21 mouse cellular contexts compared by ENCODE assay signal in the genomic region with DNA sequence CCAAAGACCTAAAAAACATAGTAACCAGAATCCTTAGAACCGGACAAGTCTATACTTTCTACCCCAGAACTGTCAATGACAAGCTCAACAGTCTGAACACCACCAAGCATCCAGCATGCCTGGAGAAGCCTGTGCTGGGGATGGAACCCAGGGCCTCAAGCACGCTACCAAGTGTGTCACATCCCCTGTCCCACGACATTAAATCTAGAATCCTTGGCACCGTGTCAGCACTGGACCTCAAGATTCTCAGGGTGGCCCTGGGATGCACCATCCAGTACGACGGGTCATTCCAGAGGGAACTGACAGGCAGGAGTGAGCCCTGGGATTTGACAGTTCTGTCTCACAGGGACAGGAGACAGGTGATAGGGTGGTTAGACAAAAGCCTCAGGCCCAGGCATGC. TPM values are rescaled to one million over a fixed set of nuclear protein-coding genes. Genes with fewer than 3 reads are reported as not detected.
DNase-seq lines count a peak whose midpoint lies in the region; ATAC-seq and TF ChIP-seq lines count a peak whose summit lies in the region.
"Had no signal": no experiment of that assay in that cellular context is flagged by ENCODE, and none has a peak within 500 bp of the region (broad histone marks: within the 10 kb centered on the region; RNA-seq: fewer than 3 reads in every experiment).

No protein-coding gene starts in this region.

- 85% methylated on average over 6 of the region's 6 CpGs for WGBS in heart, adult 2 months
- WGBS in hindbrain, embryonic 13.5 days: 92% methylated on average over 6 of the region's 6 CpGs
- WGBS in hindbrain, postnatal 0 days: 92% methylated on average over 6 of the region's 6 CpGs
- 86% methylated on average over 6 of the region's 6 CpGs for WGBS in stomach, postnatal 0 days

- peaks cover 4% of the 10 kb centered on the region for H3K4me1 ChIP-seq in heart, adult 2 months (ENCODE audit: control insufficient read depth, insufficient read depth, low read length)
- peaks cover 15% of the 10 kb centered on the region for H3K4me1 ChIP-seq in hindbrain, embryonic 13.5 days (replicated peaks)
- no peaks in the 10 kb centered on the region for H3K4me1 ChIP-seq in hindbrain, postnatal 0 days (ENCODE audit: insufficient read depth, low read length)
- no peaks in the 10 kb centered on the region for H3K4me1 ChIP-seq in stomach, postnatal 0 days (replicated peaks; ENCODE audit: control insufficient read depth, insufficient read depth)

- no peak overlapping the region for H3K4me3 ChIP-seq in heart, adult 2 months
- H3K4me3 ChIP-seq in hindbrain, embryonic 13.5 days: no peak overlapping the region
- no peak overlapping the region for H3K4me3 ChIP-seq in hindbrain, postnatal 0 days (ENCODE audit: low read length)
- H3K4me3 ChIP-seq in stomach, postnatal 0 days (ENCODE audit: low read depth, low read length): no peak overlapping the region

- intact Hi-C loops in heart, adult 2 months (cut with DNase I): loop anchor here (2.0 kb wide), 1 partner anchor 21 kb away; no protein-coding TSS in a partner anchor

- peak; percentile 83 for DNase-seq in heart, adult 11 months
- no peak for DNase-seq in heart, adult 2 months
- no peak for DNase-seq in hindbrain, postnatal 0 days (ENCODE audit: low spot score)
- peak; percentile 12 for DNase-seq in stomach, postnatal 0 days (ENCODE audit: low spot score)
- no peak for DNase-seq in layer of hippocampus, adult 18-20 months (ENCODE audit: low spot score in 2 of 2)
- DNase-seq: adrenal gland, adult 2 months; adrenal gland, adult 8-10 months; adrenal gland, postnatal 10 days; adrenal gland, postnatal 14 days; adrenal gland, postnatal 25 days; adrenal gland, postnatal 36 days; B cell, adult 2 months; cerebellum, adult 11 months; cerebellum, adult 11-12 months; cerebellum, adult 18-20 months had no signal

- no peak overlapping the region for H3K27ac ChIP-seq in heart, adult 2 months
- H3K27ac ChIP-seq in hindbrain, embryonic 13.5 days: no peak overlapping the region
- no peak overlapping the region for H3K27ac ChIP-seq in hindbrain, postnatal 0 days
- H3K27ac ChIP-seq in stomach, postnatal 0 days (replicated peaks): no peak overlapping the region

- H3K36me3 ChIP-seq in heart, adult 2 months (ENCODE audit: control insufficient read depth, insufficient read depth, low read length): no peaks in the 10 kb centered on the region
- H3K36me3 ChIP-seq in hindbrain, embryonic 13.5 days: peaks cover 86% of the 10 kb centered on the region
- H3K36me3 ChIP-seq in hindbrain, postnatal 0 days (ENCODE audit: insufficient read depth, low read length): peaks cover 76% of the 10 kb centered on the region
- H3K36me3 ChIP-seq in stomach, postnatal 0 days (ENCODE audit: control insufficient read depth, insufficient read depth, low read length): peaks cover 54% of the 10 kb centered on the region

- ATAC-seq in hindbrain, embryonic 13.5 days (ENCODE audit: low FRiP score): no peak
- ATAC-seq in hindbrain, postnatal 0 days: no peak
- ATAC-seq in stomach, postnatal 0 days (ENCODE audit: low FRiP score, low TSS enrichment): no peak
- ATAC-seq: activated CD4-positive, CD25-positive, alpha-beta regulatory T cell, adult 4 months; CD4-positive, CD25-positive, alpha-beta regulatory T cell, adult 4 months; Patski had no signal

- H3K9me3 ChIP-seq in hindbrain, embryonic 13.5 days: no peaks in the 10 kb centered on the region
- no peaks in the 10 kb centered on the region for H3K9me3 ChIP-seq in hindbrain, postnatal 0 days (ENCODE audit: low read length)
- H3K9me3 ChIP-seq in stomach, postnatal 0 days (ENCODE audit: control insufficient read depth, low read length): no peaks in the 10 kb centered on the region
- H3K9me3 ChIP-seq: G1E had no signal

- no peak for TF ChIP-seq CTCF in heart, adult 2 months (IDR thresholded peaks at IDR 0.05)
- TF ChIP-seq CTCF in hindbrain, postnatal 0 days (IDR thresholded peaks at IDR 0.05; ENCODE audit: low read depth): no peak
- TF ChIP-seq CTCF in stomach, postnatal 0 days (IDR thresholded peaks at IDR 0.05; ENCODE audit: low read depth): no peak

- no peak for TF ChIP-seq EP300 in heart, adult 2 months (IDR thresholded peaks at IDR 0.05; ENCODE audit: insufficient read depth, low read depth, low read length)
- TF ChIP-seq EP300 in stomach, postnatal 0 days (optimal IDR thresholded peaks at IDR 0.05): no peak

- H3K9ac ChIP-seq in heart, adult 2 months (ENCODE audit: low read depth, low read length): no peak overlapping the region
- H3K9ac ChIP-seq in hindbrain, embryonic 13.5 days: 0 out of 2 replicates have a peak overlapping the region, but pooled peaks have one; percentile 13
- no peak overlapping the region for H3K9ac ChIP-seq in hindbrain, postnatal 0 days (replicated peaks; ENCODE audit: low read length)
- no peak overlapping the region for H3K9ac ChIP-seq in stomach, postnatal 0 days (ENCODE audit: low read length)

- TF ChIP-seq POLR2A in heart, adult 2 months (IDR thresholded peaks at IDR 0.05; ENCODE audit: insufficient read depth, low read depth, low read length): no peak

- H3K79me2 ChIP-seq in heart, adult 2 months (replicated peaks; ENCODE audit: control insufficient read depth, insufficient read depth, low read length): no peaks in the 10 kb centered on the region

- no peak overlapping the region for H3K4me2 ChIP-seq in hindbrain, embryonic 13.5 days
- H3K4me2 ChIP-seq in hindbrain, postnatal 0 days (ENCODE audit: low read depth, low read length): no peak overlapping the region
- no peak overlapping the region for H3K4me2 ChIP-seq in stomach, postnatal 0 days (replicated peaks; ENCODE audit: low read depth)

- H3K27me3 ChIP-seq in heart, adult 2 months (ENCODE audit: control insufficient read depth, insufficient read depth, low read length): no peaks in the 10 kb centered on the region
- no peaks in the 10 kb centered on the region for H3K27me3 ChIP-seq in hindbrain, embryonic 13.5 days
- H3K27me3 ChIP-seq in hindbrain, postnatal 0 days (ENCODE audit: insufficient read depth, low read length): no peaks in the 10 kb centered on the region
- H3K27me3 ChIP-seq in stomach, postnatal 0 days (ENCODE audit: control insufficient read depth, insufficient read depth, low read length): no peaks in the 10 kb centered on the region
- H3K27me3 ChIP-seq: CH12.LX, Patski had no signal

RNA-seq across cellular contexts. Expression of a gene that starts 12.2 kb away (rescaled TPM):
- 10 to 100 TPM; 40.9 to 44.3 TPM for total RNA-seq in heart, adult 2 months (2021)
- 107 and 114 TPM in 2 replicates for polyA plus RNA-seq in heart, adult 2 months (2012; rRNA removed)
- polyA plus RNA-seq in hindbrain, embryonic 13.5 days (2015; fragmentation: Nextera tagmentation; extraction: Ambion mirVana): 11.5 and 15.4 TPM in 2 replicates
- total RNA-seq in hindbrain, postnatal 0 days (2014; rRNA removed): 8.4 and 18.6 TPM in 2 replicates
- 15.8 and 16.9 TPM in 2 replicates for polyA plus RNA-seq in hindbrain, postnatal 0 days (2015; fragmentation: Nextera tagmentation; extraction: Ambion mirVana)
- polyA plus RNA-seq in stomach, postnatal 0 days (2015; fragmentation: Nextera tagmentation; extraction: Ambion mirVana): 81.5 and 87.2 TPM in 2 replicates
- 10 to 100 TPM; 11.6 to 12.9 TPM for total RNA-seq in layer of hippocampus, adult 18-20 months (2021)

RNA-seq across cellular contexts. Expression of a gene that starts 13.8 kb away (rescaled TPM):
- 10 to 100 TPM; 45.5 to 46.6 TPM for total RNA-seq in heart, adult 2 months (2021)
- polyA plus RNA-seq in heart, adult 2 months (2012; rRNA removed): 33.9 and 36.0 TPM in 2 replicates
- polyA plus RNA-seq in hindbrain, embryonic 13.5 days (2015; fragmentation: Nextera tagmentation; extraction: Ambion mirVana): 42.4 and 45.2 TPM in 2 replicates
- 76.7 and 77.7 TPM in 2 replicates for total RNA-seq in hindbrain, postnatal 0 days (2014; rRNA removed)
- 40.7 and 45.6 TPM in 2 replicates for polyA plus RNA-seq in hindbrain, postnatal 0 days (2015; fragmentation: Nextera tagmentation; extraction: Ambion mirVana)
- polyA plus RNA-seq in stomach, postnatal 0 days (2015; fragmentation: Nextera tagmentation; extraction: Ambion mirVana): 14.9 and 18.6 TPM in 2 replicates
- 100 to 1,000 TPM; 159 to 168 TPM for total RNA-seq in layer of hippocampus, adult 18-20 months (2021)

RNA-seq across cellular contexts. Expression of a gene that starts 22.7 kb away (rescaled TPM):
- total RNA-seq in heart, adult 2 months (2021): 10 to 100 TPM; 22.4 to 23.0 TPM
- 4.9 and 7.1 TPM in 2 replicates for polyA plus RNA-seq in heart, adult 2 months (2012; rRNA removed)
- polyA plus RNA-seq in hindbrain, embryonic 13.5 days (2015; fragmentation: Nextera tagmentation; extraction: Ambion mirVana): 13.8 and 14.5 TPM in 2 replicates
- total RNA-seq in hindbrain, postnatal 0 days (2014; rRNA removed): 14.0 and 18.1 TPM in 2 replicates
- polyA plus RNA-seq in hindbrain, postnatal 0 days (2015; fragmentation: Nextera tagmentation; extraction: Ambion mirVana): 7.5 and 9.2 TPM in 2 replicates
- polyA plus RNA-seq in stomach, postnatal 0 days (2015; fragmentation: Nextera tagmentation; extraction: Ambion mirVana): 3.4 and 3.8 TPM in 2 replicates
- 10 to 100 TPM; 75.7 to 77.5 TPM for total RNA-seq in layer of hippocampus, adult 18-20 months (2021)

RNA-seq across cellular contexts. Expression of a gene that starts 31.5 kb away (rescaled TPM):
- 10 to 100 TPM in 1 of 2 experiments, 1 to 10 TPM in 1; 9.5 to 11.5 TPM for total RNA-seq in heart, adult 2 months (2021)
- 16.8 and 19.2 TPM in 2 replicates for polyA plus RNA-seq in heart, adult 2 months (2012; rRNA removed)
- polyA plus RNA-seq in hindbrain, embryonic 13.5 days (2015; fragmentation: Nextera tagmentation; extraction: Ambion mirVana): 16.2 and 19.7 TPM in 2 replicates
- total RNA-seq in hindbrain, postnatal 0 days (2014; rRNA removed): 7.2 and 15.0 TPM in 2 replicates
- polyA plus RNA-seq in hindbrain, postnatal 0 days (2015; fragmentation: Nextera tagmentation; extraction: Ambion mirVana): 13.0 and 13.6 TPM in 2 replicates
- 23.0 and 23.4 TPM in 2 replicates for polyA plus RNA-seq in stomach, postnatal 0 days (2015; fragmentation: Nextera tagmentation; extraction: Ambion mirVana)
- total RNA-seq in layer of hippocampus, adult 18-20 months (2021): 1 to 10 TPM; 3.1 TPM

RNA-seq across cellular contexts. Expression of a gene that starts 32.2 kb away (rescaled TPM):
- total RNA-seq in heart, adult 2 months (2021): 10 to 100 TPM; 27.0 to 29.3 TPM
- 41.7 and 43.6 TPM in 2 replicates for polyA plus RNA-seq in heart, adult 2 months (2012; rRNA removed)
- 58.0 and 58.5 TPM in 2 replicates for polyA plus RNA-seq in hindbrain, embryonic 13.5 days (2015; fragmentation: Nextera tagmentation; extraction: Ambion mirVana)
- 72.9 and 83.1 TPM in 2 replicates for total RNA-seq in hindbrain, postnatal 0 days (2014; rRNA removed)
- polyA plus RNA-seq in hindbrain, postnatal 0 days (2015; fragmentation: Nextera tagmentation; extraction: Ambion mirVana): 64.5 and 67.4 TPM in 2 replicates
- 43.0 and 44.1 TPM in 2 replicates for polyA plus RNA-seq in stomach, postnatal 0 days (2015; fragmentation: Nextera tagmentation; extraction: Ambion mirVana)
- 10 to 100 TPM; 50.8 to 57.6 TPM for total RNA-seq in layer of hippocampus, adult 18-20 months (2021)

Comparison
In these comparisons a context has a peak if more than half of its experiments do, and no peak if none do; other contexts are left out.
1. DNase-seq: peak in heart, adult 11 months (single experiment) and stomach, postnatal 0 days (single experiment); none in heart, adult 2 months (0 of 2), hindbrain, postnatal 0 days (single experiment) and layer of hippocampus, adult 18-20 months (0 of 2).